Mouse (Mus musculus): Measurements from ENCODE around the gene Veph1.

Veph1 gene

DNA sequence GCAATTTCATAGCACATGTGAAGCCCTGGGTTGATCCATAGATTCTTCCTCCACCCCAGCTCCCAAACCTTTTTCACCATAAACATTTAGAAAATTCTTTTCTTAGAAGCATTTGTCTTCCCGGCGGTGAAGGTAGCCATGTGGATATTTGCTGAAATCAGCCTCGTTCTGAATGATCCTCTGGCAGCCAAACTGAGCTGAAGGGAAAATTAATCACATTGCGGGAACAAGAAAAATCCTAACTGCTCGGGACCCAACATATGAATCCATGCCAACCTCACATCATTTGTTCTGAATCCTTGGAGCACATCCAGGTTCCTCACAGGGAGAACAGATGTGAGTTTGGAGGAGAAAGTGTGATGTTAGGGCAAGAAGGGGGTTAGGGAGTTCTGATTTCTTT lies 123.7 kb downstream of the Veph1 start:
- Histone ChIP-seq H3K36me3 (ENCODE audit: control insufficient read depth, insufficient read depth, low read length, poor library complexity, severe bottlenecking) (no peaks in the 10 kb centered on the region), H3K27me3 (ENCODE audit: control insufficient read depth, insufficient read depth, low read length, poor library complexity, severe bottlenecking) (no peaks in the 10 kb centered on the region)
- DNase-seq (ENCODE audit: low read depth, low spot score): no peak

DNA sequence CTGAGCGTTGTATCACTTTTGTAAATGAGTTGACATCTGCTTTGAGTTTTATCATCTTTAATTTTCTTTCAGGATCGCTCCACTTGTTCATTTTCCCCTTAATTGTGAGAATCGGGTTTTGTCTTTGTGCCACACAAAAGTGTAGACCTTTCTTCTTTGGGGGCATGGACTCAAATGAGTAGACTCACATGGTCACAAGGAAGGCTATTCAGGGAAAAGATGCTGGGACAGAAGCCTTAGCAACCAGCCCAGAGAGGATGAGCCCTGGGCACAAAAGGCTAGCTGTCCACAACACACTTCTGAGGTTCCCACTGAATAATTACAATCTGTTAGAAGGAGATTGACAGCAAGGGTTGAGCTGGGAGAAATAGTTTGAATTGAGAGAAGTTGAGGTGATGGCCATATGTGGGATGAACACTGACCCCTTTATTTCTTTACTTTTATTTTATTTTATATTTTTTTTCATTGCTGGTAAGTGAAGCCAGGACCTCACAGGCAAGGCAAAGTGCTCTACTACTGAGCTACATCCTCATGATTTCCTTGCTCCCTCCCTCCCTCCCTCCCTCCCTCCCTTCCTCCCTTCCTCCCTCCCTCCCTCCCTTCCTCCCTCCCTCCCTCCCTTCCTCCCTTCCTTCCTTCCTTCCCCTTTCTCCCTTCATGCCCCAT lies 126.6 kb downstream of the Veph1 start:
- no peak for DNase-seq (ENCODE audit: low read depth, low spot score)
- no peaks in the 10 kb centered on the region for H3K36me3 ChIP-seq (ENCODE audit: control insufficient read depth, insufficient read depth, low read length, poor library complexity, severe bottlenecking)
- H3K27me3 ChIP-seq (ENCODE audit: control insufficient read depth, insufficient read depth, low read length, poor library complexity, severe bottlenecking): no peaks in the 10 kb centered on the region

DNA sequence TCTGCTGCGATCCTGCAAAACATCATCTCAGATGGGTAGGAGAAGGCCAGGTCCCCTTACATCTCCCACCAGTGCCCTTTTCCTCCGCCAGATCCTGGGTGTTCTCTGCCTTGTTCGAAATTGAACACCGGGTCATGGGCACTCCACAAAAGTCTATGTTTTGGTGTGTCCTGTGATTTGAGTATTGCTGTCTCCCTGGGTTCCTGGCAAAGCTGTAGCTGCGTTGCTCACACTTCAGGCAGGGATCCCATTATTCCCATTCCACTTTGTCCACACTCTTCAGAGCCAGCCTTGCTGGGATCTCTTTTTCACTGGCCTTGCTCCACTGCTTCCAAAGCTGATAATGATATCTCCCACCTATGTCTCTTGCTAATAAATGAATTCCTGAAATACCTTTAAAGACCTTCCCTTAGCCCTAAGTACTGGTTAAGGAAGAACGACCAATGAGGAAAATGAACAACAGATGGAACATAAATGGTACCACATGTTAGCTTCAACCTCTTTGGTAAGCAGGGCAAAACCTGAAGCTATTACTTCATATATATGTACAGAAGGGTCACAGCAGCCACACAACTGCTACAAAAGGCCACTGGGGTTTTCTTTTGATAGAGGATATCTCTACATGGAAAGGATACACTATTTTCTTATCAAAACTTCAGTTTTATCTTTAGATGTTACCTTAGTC lies 129.9 kb downstream of the Veph1 start:
- no peaks in the 10 kb centered on the region for H3K36me3 ChIP-seq (ENCODE audit: control insufficient read depth, insufficient read depth, low read length, poor library complexity, severe bottlenecking)
- no peaks in the 10 kb centered on the region for H3K27me3 ChIP-seq (ENCODE audit: control insufficient read depth, insufficient read depth, low read length, poor library complexity, severe bottlenecking)
- no peak for DNase-seq (ENCODE audit: low read depth, low spot score)

DNA sequence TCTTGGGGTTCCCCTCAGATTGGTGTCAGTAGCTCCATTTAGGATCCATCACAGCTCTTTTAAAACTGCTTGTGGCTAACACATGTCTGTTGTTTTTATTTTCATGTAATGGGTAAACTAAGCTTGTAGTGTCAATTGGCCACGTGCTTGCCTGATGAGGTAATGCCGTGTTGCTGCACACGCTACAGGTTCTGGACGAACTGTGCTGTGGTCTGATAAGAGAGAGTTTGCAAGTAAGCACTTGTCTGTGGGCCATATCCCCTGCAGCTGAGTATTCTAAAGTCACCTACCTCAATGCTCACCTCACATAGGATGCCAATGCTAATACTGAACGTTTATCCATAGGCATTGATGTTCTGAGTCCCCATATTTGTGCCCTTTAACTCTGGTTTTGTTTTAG lies 131.6 kb downstream of the Veph1 start:
- H3K27me3 ChIP-seq (ENCODE audit: control insufficient read depth, insufficient read depth, low read length, poor library complexity, severe bottlenecking): no peaks in the 10 kb centered on the region
- no peaks in the 10 kb centered on the region for H3K36me3 ChIP-seq (ENCODE audit: control insufficient read depth, insufficient read depth, low read length, poor library complexity, severe bottlenecking)
- no peak for DNase-seq (ENCODE audit: low read depth, low spot score)

DNA sequence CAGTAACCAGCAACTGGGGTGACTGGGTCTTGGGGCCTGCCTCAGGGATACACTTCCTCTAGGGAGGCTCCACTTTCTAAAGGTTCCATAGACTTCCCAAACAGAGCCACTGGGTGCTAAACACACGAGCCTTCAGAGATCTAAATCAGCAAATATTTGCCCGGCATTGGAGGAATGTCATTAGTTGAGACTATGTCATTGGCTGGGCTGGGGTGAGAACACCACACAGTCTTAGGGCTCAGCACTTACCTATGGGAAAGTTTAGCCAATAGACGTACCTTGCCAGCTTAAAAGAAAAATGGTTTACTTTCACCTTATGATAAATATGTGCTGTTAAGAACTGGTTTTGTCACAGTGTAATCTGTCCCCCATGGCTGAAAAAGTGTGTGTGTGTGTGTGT lies 132.1 kb downstream of the Veph1 start:
- no peaks in the 10 kb centered on the region for H3K27me3 ChIP-seq (ENCODE audit: control insufficient read depth, insufficient read depth, low read length, poor library complexity, severe bottlenecking)
- DNase-seq (ENCODE audit: low read depth, low spot score): no peak
- no peaks in the 10 kb centered on the region for H3K36me3 ChIP-seq (ENCODE audit: control insufficient read depth, insufficient read depth, low read length, poor library complexity, severe bottlenecking)

DNA sequence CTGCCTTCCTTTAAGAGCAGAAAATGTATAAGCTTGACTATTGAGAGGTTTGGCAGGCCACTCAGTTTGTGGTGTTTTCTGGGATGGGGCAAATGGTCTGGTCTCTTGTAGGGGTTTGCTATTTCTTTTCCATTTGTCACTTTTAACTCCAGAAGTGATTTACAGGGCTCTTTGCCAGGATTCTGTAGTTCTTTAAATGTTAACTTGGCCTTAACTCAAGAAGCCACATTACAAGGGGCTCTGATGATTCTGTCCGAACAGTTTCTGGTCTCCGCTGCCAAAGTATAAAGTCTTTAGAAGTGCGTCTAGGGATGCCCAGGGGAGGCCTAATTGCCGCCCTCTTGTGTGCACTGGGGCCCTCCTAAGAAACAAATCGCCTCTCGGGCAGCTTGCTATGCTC lies 134.0 kb downstream of the Veph1 start:
- H3K36me3 ChIP-seq (ENCODE audit: control insufficient read depth, insufficient read depth, low read length, poor library complexity, severe bottlenecking): no peaks in the 10 kb centered on the region
- no peak for DNase-seq (ENCODE audit: low read depth, low spot score)

DNA sequence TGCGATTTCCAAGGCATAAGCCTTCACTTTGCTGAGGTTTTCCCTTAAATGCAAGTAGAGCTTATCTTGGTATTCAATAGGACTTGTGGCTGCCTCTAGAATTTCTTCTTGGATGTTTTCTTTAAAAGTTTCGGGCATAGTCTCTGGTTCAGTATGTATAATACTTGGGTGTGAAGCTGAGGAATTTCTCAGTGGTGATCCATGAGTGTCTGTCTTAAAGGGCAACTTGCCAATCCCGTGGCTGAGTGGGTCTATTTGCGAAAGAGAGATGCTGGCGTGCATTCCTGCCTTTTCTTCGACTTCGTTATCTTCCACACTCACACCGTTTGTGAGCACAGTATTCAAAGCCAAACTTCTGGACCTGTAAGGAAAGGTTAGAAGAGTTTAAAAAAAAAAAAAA lies 138.7 kb downstream of the Veph1 start:
- H3K27me3 ChIP-seq (ENCODE audit: control insufficient read depth, insufficient read depth, low read length, poor library complexity, severe bottlenecking): no peaks in the 10 kb centered on the region
- DNase-seq (ENCODE audit: low read depth, low spot score): no peak
- no peaks in the 10 kb centered on the region for H3K36me3 ChIP-seq (ENCODE audit: control insufficient read depth, insufficient read depth, low read length, poor library complexity, severe bottlenecking)

More for the DNA sequence above, 134.0 kb downstream of the Veph1 start:
- H3K27me3 ChIP-seq (ENCODE audit: control insufficient read depth, insufficient read depth, low read length, poor library complexity, severe bottlenecking): no peaks in the 10 kb centered on the region

DNA sequence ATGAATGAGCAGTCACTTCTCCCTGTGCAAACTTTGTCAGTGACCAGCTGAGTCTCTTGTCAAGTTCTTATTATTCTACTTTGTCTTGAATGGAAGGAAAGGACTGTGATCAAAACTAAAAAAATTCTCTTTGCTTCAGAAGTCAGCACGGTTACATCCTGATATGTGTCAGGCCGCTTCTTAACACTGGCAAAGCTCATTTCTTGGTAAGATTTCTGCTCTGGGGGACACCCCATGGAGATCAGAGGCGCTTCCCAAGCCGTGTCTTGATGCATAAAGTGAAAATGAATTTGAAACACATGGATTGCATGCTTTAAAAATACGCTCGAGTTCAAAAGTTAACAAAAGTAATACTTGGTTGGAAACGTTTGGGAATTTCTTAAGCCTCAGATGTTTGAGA lies 159.0 kb downstream of the Veph1 start:
- no peak for DNase-seq (ENCODE audit: low read depth, low spot score)
- no peaks in the 10 kb centered on the region for H3K27me3 ChIP-seq (ENCODE audit: control insufficient read depth, insufficient read depth, low read length, poor library complexity, severe bottlenecking)
- no peaks in the 10 kb centered on the region for H3K36me3 ChIP-seq (ENCODE audit: control insufficient read depth, insufficient read depth, low read length, poor library complexity, severe bottlenecking)

DNA sequence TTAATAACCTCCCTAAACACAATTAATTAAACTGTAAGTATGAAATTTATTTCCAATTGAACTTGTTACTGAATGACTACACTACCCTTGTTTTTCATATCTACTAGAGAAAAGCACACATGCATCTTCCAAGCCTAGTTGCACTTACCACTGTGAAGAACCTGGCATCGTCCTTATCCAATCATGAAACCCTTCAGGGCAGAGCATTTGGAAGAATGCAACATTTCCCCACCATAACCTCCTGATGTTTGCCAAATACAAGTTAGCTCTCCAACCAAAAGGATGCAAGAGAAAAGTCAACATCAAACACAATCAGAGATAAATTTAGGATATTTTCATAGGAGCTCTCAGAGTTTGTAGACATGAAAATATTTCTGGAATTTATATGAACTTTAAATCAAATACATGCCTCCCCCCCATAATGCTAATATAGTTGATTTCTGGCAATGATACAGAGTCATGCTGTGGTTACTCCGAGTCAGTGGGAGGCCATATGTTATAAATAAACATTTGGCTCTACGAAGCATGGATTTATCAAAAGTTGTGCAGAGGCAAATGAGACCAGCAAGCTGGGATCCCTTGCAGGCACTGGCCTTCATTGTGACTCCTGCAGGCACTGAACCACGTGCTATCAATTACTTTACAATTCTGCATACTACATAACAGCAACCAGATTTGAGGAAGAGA lies 165.2 kb downstream of the Veph1 start:
- H3K27me3 ChIP-seq (ENCODE audit: control insufficient read depth, insufficient read depth, low read length, poor library complexity, severe bottlenecking): no peaks in the 10 kb centered on the region
- no peaks in the 10 kb centered on the region for H3K36me3 ChIP-seq (ENCODE audit: control insufficient read depth, insufficient read depth, low read length, poor library complexity, severe bottlenecking)
- no peak for DNase-seq (ENCODE audit: low read depth, low spot score)

DNA sequence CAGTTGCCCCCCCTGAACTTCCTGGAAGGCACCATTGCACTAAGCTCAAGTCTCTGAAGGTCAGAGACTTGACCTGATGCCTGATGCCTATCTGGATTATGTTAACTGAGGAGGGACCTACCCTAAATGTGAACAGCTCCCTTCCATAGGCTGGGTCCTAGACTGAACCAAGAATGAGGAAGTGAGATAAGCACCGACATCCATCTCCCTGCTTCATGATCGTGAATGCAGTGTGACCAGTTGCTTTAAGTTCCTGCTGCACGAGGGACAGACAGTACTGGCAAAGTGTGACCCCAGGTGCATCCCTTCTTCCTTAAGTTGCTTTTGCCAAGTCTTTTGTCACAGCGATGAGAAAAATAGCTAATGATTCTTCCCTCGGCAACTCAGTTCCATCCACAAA lies 166.9 kb downstream of the Veph1 start:
- Histone ChIP-seq H3K27me3 (ENCODE audit: control insufficient read depth, insufficient read depth, low read length, poor library complexity, severe bottlenecking) (no peaks in the 10 kb centered on the region), H3K36me3 (ENCODE audit: control insufficient read depth, insufficient read depth, low read length, poor library complexity, severe bottlenecking) (no peaks in the 10 kb centered on the region)
- DNase-seq (ENCODE audit: low read depth, low spot score): peak; percentile 5

DNA sequence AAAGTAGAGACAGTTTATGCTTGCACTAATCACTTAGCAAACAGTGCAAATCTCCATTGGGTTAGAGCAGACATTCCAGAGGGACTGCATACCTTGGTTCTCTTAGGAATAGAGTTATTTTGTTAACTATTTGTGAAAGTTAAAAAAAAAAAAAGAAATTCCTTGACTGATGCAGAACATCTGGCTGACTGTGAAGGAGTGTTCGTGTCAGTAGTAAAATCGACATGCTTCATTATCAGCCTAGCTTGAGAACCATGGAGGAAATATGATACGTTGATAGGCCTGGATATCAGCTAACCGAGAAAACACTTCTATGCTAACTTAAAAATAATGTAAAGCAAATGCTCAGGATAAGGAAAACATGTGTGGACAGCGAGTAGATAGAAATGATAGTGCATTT lies 191.1 kb downstream of the Veph1 start:
- Histone ChIP-seq H3K36me3 (ENCODE audit: control insufficient read depth, insufficient read depth, low read length, poor library complexity, severe bottlenecking) (no peaks in the 10 kb centered on the region), H3K27me3 (ENCODE audit: control insufficient read depth, insufficient read depth, low read length, poor library complexity, severe bottlenecking) (no peaks in the 10 kb centered on the region)
- DNase-seq (ENCODE audit: low read depth, low spot score): no peak

DNA sequence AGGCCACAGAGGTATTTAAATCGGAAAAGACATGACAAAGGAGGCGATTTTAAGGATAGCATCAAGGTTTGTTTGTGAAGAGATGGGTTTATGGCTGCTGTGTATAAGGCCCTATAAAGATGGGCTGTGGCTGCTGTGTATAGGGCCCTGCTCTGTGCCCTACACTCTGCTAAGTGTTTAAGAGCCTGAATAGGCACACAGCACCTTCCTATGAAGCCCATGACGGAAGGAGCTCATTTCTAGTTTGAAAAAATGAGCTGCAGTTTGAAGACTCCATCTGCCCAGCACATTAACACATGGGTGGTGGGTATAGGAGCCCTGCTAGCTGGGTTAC lies 194.1 kb downstream of the Veph1 start:
- DNase-seq (ENCODE audit: low read depth, low spot score): no peak
- no peaks in the 10 kb centered on the region for H3K36me3 ChIP-seq (ENCODE audit: control insufficient read depth, insufficient read depth, low read length, poor library complexity, severe bottlenecking)
- no peaks in the 10 kb centered on the region for H3K27me3 ChIP-seq (ENCODE audit: control insufficient read depth, insufficient read depth, low read length, poor library complexity, severe bottlenecking)

DNA sequence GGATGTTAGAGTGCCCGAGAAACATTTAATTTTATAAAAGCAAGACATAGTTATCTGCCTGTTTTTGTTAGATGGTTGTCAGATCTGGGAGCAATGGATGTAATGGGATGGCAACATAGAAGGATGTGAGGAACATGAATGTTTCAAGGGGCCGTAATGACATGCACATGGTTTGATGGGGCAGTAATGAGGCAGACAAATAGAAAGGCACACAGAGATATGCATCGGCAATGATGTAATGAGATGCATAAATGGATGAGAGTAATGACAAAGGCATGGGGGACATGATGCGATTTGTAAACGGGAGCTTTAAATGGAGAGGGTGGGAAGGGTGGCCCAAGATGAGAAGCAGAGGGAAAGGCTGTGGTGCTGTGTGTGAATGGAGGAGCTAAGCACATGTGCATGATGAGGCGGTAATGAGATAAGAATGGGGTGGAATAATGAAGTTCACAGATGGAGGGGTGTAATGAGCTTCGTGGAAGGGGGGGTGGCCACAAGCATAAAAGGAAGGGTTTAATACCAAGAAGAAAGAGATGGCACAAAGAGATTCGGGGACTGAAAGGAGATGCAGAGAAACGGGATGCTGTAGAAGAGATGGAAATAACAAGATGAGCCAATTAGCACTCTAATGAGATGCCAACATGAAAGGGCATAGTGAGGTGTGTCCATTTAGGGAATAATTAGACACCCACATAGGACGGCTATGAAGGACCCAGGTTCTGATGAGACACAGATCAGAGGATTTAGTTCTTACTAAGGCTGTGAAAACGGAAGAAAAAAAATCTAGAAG lies 194.6 kb downstream of the Veph1 start:
- no peak for DNase-seq (ENCODE audit: low read depth, low spot score)
- Histone ChIP-seq H3K36me3 (ENCODE audit: control insufficient read depth, insufficient read depth, low read length, poor library complexity, severe bottlenecking) (no peaks in the 10 kb centered on the region), H3K27me3 (ENCODE audit: control insufficient read depth, insufficient read depth, low read length, poor library complexity, severe bottlenecking) (no peaks in the 10 kb centered on the region)

DNA sequence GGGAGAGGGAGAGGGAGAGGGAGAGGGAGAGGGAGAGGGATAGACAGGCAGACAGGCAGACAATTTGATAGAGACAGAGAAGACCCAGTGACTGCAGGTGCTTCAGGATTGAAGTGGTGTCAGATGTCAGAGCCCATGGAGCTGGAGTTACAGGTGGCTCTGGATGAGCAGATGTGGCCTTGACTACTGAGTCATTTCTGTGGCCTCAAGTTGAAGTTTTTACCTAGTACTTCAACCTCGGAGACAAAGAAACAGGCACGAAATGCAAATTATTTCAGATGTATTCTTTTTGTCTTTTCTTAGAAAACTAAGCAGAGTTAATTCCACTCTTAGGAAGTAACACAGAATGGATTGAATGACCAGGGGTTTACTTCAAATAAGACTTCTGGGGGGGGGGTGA lies 195.6 kb downstream of the Veph1 start:
- no peaks in the 10 kb centered on the region for H3K27me3 ChIP-seq (ENCODE audit: control insufficient read depth, insufficient read depth, low read length, poor library complexity, severe bottlenecking)
- H3K36me3 ChIP-seq (ENCODE audit: control insufficient read depth, insufficient read depth, low read length, poor library complexity, severe bottlenecking): no peaks in the 10 kb centered on the region
- DNase-seq (ENCODE audit: low read depth, low spot score): no peak

DNA sequence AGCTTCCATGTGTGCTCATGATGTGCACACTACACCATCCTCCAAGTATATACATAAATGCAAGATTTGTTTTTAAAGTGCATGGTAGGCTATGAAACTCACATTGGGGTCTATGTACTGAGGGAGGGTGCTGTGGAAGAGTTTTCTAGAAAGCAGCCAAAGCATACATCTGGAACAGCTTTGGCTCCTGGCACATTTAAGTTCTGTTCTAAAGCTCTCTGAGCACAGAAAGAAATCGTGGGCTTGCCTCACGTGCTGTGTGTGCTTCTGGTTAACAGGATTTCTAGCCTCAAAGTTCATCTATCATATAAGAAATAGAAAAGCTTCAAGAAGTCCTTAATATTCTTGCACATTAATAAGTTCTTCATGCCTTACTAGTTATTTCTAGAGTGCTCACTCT lies 204.9 kb downstream of the Veph1 start:
- no peaks in the 10 kb centered on the region for H3K36me3 ChIP-seq (ENCODE audit: control insufficient read depth, insufficient read depth, low read length, poor library complexity, severe bottlenecking)
- no peaks in the 10 kb centered on the region; the same call in 1 of the 2 replicates for H3K27me3 ChIP-seq (ENCODE audit: control insufficient read depth, insufficient read depth, low read length, poor library complexity, severe bottlenecking)
- DNase-seq (ENCODE audit: low read depth, low spot score): no peak

Measured in splenic B cell, adult 2 months (primary cell).